Mouse (Mus musculus): Measurements from ENCODE around the gene Elmo1. TPM values are rescaled to one million over a fixed set of nuclear protein-coding genes. Genes with fewer than 3 reads are reported as not detected.

Elmo1 gene
- polyA plus RNA-seq, 1 experiment from 2014 or later, result 10.7 TPM

- no peak for ATAC-seq (replicated peaks; ENCODE audit: insufficient number of reproducible peaks, low FRiP score, low TSS enrichment)
- Histone ChIP-seq H3K4me2 (no peak overlapping the region), H3K4me1 (ENCODE audit: control insufficient read depth, insufficient read depth, low read length) (no peaks in the 10 kb centered on the region), H3K27me3 (ENCODE audit: control insufficient read depth, insufficient read depth, low read length) (no peaks in the 10 kb centered on the region), H3K9me3 (replicated peaks; ENCODE audit: control insufficient read depth, low read length) (no peaks in the 10 kb centered on the region), H3K36me3 (ENCODE audit: control insufficient read depth, insufficient read depth, low read length) (no peaks in the 10 kb centered on the region), H3K27ac (ENCODE audit: low read depth, low read length) (no peak overlapping the region), H3K4me3 (ENCODE audit: low read depth, low read length) (no peak overlapping the region), H3K9ac (ENCODE audit: low read depth, low read length) (no peak overlapping the region)
- WGBS (ENCODE audit: insufficient replicate concordance), result 85% methylated on average over 5 of the region's 5 CpGs
Measured at GRCm38 (mm10) chr13:20320232-20320631, 229.8 kb downstream of the Elmo1 start.

GRCm38 (mm10) chr13:20323478-20323877 lies 233.1 kb downstream of the Elmo1 start:
- Histone ChIP-seq H3K4me3 (ENCODE audit: low read depth, low read length) (no peak overlapping the region), H3K4me1 (ENCODE audit: control insufficient read depth, insufficient read depth, low read length) (no peaks in the 10 kb centered on the region), H3K27me3 (ENCODE audit: control insufficient read depth, insufficient read depth, low read length) (no peaks in the 10 kb centered on the region), H3K4me2 (no peak overlapping the region), H3K27ac (ENCODE audit: low read depth, low read length) (no peak overlapping the region), H3K36me3 (ENCODE audit: control insufficient read depth, insufficient read depth, low read length) (no peaks in the 10 kb centered on the region), H3K9ac (ENCODE audit: low read depth, low read length) (no peak overlapping the region), H3K9me3 (replicated peaks; ENCODE audit: control insufficient read depth, low read length) (no peaks in the 10 kb centered on the region)
- no peak for ATAC-seq (replicated peaks; ENCODE audit: insufficient number of reproducible peaks, low FRiP score, low TSS enrichment)
- WGBS (ENCODE audit: insufficient replicate concordance), result 84% methylated on average over 4 of the region's 4 CpGs

GRCm38 (mm10) chr13:20327064-20327463 lies 236.7 kb downstream of the Elmo1 start:
- H3K27me3 ChIP-seq (ENCODE audit: control insufficient read depth, insufficient read depth, low read length), result no peaks in the 10 kb centered on the region
- no peak for ATAC-seq (replicated peaks; ENCODE audit: insufficient number of reproducible peaks, low FRiP score, low TSS enrichment)
- no peak overlapping the region for H3K27ac ChIP-seq (ENCODE audit: low read depth, low read length)
- H3K36me3 ChIP-seq (ENCODE audit: control insufficient read depth, insufficient read depth, low read length), result no peaks in the 10 kb centered on the region
- H3K4me2 ChIP-seq, result no peak overlapping the region
- H3K9ac ChIP-seq (ENCODE audit: low read depth, low read length), result no peak overlapping the region
- 85% methylated on average over 4 of the region's 4 CpGs for WGBS (ENCODE audit: insufficient replicate concordance)
- H3K4me1 ChIP-seq (ENCODE audit: control insufficient read depth, insufficient read depth, low read length), result no peaks in the 10 kb centered on the region
- H3K4me3 ChIP-seq (ENCODE audit: low read depth, low read length), result no peak overlapping the region
- no peaks in the 10 kb centered on the region for H3K9me3 ChIP-seq (replicated peaks; ENCODE audit: control insufficient read depth, low read length)

GRCm38 (mm10) chr13:20327975-20328374 lies 237.6 kb downstream of the Elmo1 start:
- H3K27ac ChIP-seq (ENCODE audit: low read depth, low read length), result no peak overlapping the region
- no peaks in the 10 kb centered on the region for H3K9me3 ChIP-seq (replicated peaks; ENCODE audit: control insufficient read depth, low read length)
- no peaks in the 10 kb centered on the region for H3K36me3 ChIP-seq (ENCODE audit: control insufficient read depth, insufficient read depth, low read length)
- no peaks in the 10 kb centered on the region for H3K27me3 ChIP-seq (ENCODE audit: control insufficient read depth, insufficient read depth, low read length)
- H3K4me2 ChIP-seq, result no peak overlapping the region
- ATAC-seq (replicated peaks; ENCODE audit: insufficient number of reproducible peaks, low FRiP score, low TSS enrichment), result no peak
- WGBS (ENCODE audit: insufficient replicate concordance), result 69% methylated on average over 3 of the region's 3 CpGs
- H3K4me3 ChIP-seq (ENCODE audit: low read depth, low read length), result no peak overlapping the region
- no peaks in the 10 kb centered on the region for H3K4me1 ChIP-seq (ENCODE audit: control insufficient read depth, insufficient read depth, low read length)
- H3K9ac ChIP-seq (ENCODE audit: low read depth, low read length), result no peak overlapping the region

GRCm38 (mm10) chr13:20328672-20329071 lies 238.3 kb downstream of the Elmo1 start:
- no peak overlapping the region for H3K4me3 ChIP-seq (ENCODE audit: low read depth, low read length)
- H3K9me3 ChIP-seq (replicated peaks; ENCODE audit: control insufficient read depth, low read length), result no peaks in the 10 kb centered on the region
- H3K4me1 ChIP-seq (ENCODE audit: control insufficient read depth, insufficient read depth, low read length), result no peaks in the 10 kb centered on the region
- no peak overlapping the region for H3K9ac ChIP-seq (ENCODE audit: low read depth, low read length)
- H3K27me3 ChIP-seq (ENCODE audit: control insufficient read depth, insufficient read depth, low read length), result no peaks in the 10 kb centered on the region
- H3K27ac ChIP-seq (ENCODE audit: low read depth, low read length), result no peak overlapping the region
- WGBS (ENCODE audit: insufficient replicate concordance), result 73% methylated on average over 1 of the region's 1 CpGs
- ATAC-seq (replicated peaks; ENCODE audit: insufficient number of reproducible peaks, low FRiP score, low TSS enrichment), result no peak
- no peaks in the 10 kb centered on the region for H3K36me3 ChIP-seq (ENCODE audit: control insufficient read depth, insufficient read depth, low read length)
- H3K4me2 ChIP-seq, result no peak overlapping the region

GRCm38 (mm10) chr13:20330954-20331353 lies 240.6 kb downstream of the Elmo1 start:
- no peak overlapping the region for H3K4me3 ChIP-seq (ENCODE audit: low read depth, low read length)
- H3K27me3 ChIP-seq (ENCODE audit: control insufficient read depth, insufficient read depth, low read length), result no peaks in the 10 kb centered on the region
- no peak overlapping the region for H3K4me2 ChIP-seq
- H3K36me3 ChIP-seq (ENCODE audit: control insufficient read depth, insufficient read depth, low read length), result no peaks in the 10 kb centered on the region
- no peak overlapping the region for H3K9ac ChIP-seq (ENCODE audit: low read depth, low read length)
- H3K27ac ChIP-seq (ENCODE audit: low read depth, low read length), result no peak overlapping the region
- 90% methylated on average over 7 of the region's 7 CpGs for WGBS (ENCODE audit: insufficient replicate concordance)
- H3K4me1 ChIP-seq (ENCODE audit: control insufficient read depth, insufficient read depth, low read length), result no peaks in the 10 kb centered on the region
- H3K9me3 ChIP-seq (replicated peaks; ENCODE audit: control insufficient read depth, low read length), result no peaks in the 10 kb centered on the region
- ATAC-seq (replicated peaks; ENCODE audit: insufficient number of reproducible peaks, low FRiP score, low TSS enrichment), result no peak

- WGBS (ENCODE audit: insufficient replicate concordance), result 74% methylated on average over 4 of the region's 4 CpGs
Measured at GRCm38 (mm10) chr13:20335051-20335888, 244.9 kb downstream of the Elmo1 start.

GRCm38 (mm10) chr13:20335889-20336497 lies 245.6 kb downstream of the Elmo1 start:
- no peak overlapping the region for H3K4me2 ChIP-seq
- WGBS (ENCODE audit: insufficient replicate concordance), result 83% methylated on average over 7 of the region's 7 CpGs

More at GRCm38 (mm10) chr13:20335051-20335888, 244.9 kb downstream of the Elmo1 start:
- Histone ChIP-seq H3K27ac (ENCODE audit: low read depth, low read length) (no peak overlapping the region), H3K9me3 (replicated peaks; ENCODE audit: control insufficient read depth, low read length) (no peaks in the 10 kb centered on the region), H3K4me1 (ENCODE audit: control insufficient read depth, insufficient read depth, low read length) (no peaks in the 10 kb centered on the region), H3K4me3 (ENCODE audit: low read depth, low read length) (no peak overlapping the region), H3K27me3 (ENCODE audit: control insufficient read depth, insufficient read depth, low read length) (no peaks in the 10 kb centered on the region), H3K9ac (ENCODE audit: low read depth, low read length) (no peak overlapping the region), H3K36me3 (ENCODE audit: control insufficient read depth, insufficient read depth, low read length) (no peaks in the 10 kb centered on the region), H3K4me2 (no peak overlapping the region)
- no peak for ATAC-seq (replicated peaks; ENCODE audit: insufficient number of reproducible peaks, low FRiP score, low TSS enrichment)

More at GRCm38 (mm10) chr13:20335889-20336497, 245.6 kb downstream of the Elmo1 start:
- ATAC-seq (replicated peaks; ENCODE audit: insufficient number of reproducible peaks, low FRiP score, low TSS enrichment), result no peak
- Histone ChIP-seq H3K9ac (ENCODE audit: low read depth, low read length) (no peak overlapping the region), H3K27me3 (ENCODE audit: control insufficient read depth, insufficient read depth, low read length) (no peaks in the 10 kb centered on the region), H3K4me3 (ENCODE audit: low read depth, low read length) (no peak overlapping the region), H3K27ac (ENCODE audit: low read depth, low read length) (no peak overlapping the region), H3K4me1 (ENCODE audit: control insufficient read depth, insufficient read depth, low read length) (no peaks in the 10 kb centered on the region), H3K36me3 (ENCODE audit: control insufficient read depth, insufficient read depth, low read length) (no peaks in the 10 kb centered on the region), H3K9me3 (replicated peaks; ENCODE audit: control insufficient read depth, low read length) (no peaks in the 10 kb centered on the region)
